Mouse (Mus musculus) neural tube, embryonic 14.5 days (tissue): ENCODE results near the gene Kcnh1. TPM values are rescaled to one million over a fixed set of nuclear protein-coding genes. Genes with fewer than 3 reads are reported as not detected.

Experiments
- ATAC-seq: fragments of 200-750 bp; cut with Nextera tagmentation; 2 replicates; pipeline ENCODE4 v1.8.0; 2017; ENCODE audit warnings: low read depth, mild to moderate bottlenecking, moderate TSS enrichment, moderate library complexity
- H3K27ac ChIP-seq: fragments of 300-500 bp; sonication (generic); 2 replicates; pipeline ENCODE4 v1.5.1; 2014; ENCODE audit warnings: low read depth, mild to moderate bottlenecking, control low read depth, low read length, moderate library complexity, mixed read lengths
- H3K27me3 ChIP-seq: fragments of 300-500 bp; sonication (generic); 2 replicates; pipeline ENCODE4 v1.6.1; 2014; ENCODE audit warnings: low read length; ENCODE audit not compliant: control insufficient read depth, insufficient read depth
- H3K36me3 ChIP-seq: fragments of 300-500 bp; sonication (generic); 2 replicates; pipeline ENCODE4 v1.6.1; 2014; ENCODE audit warnings: low read length, mixed read lengths; ENCODE audit not compliant: control insufficient read depth, insufficient read depth
- H3K4me1 ChIP-seq: fragments of 300-500 bp; sonication (generic); 2 replicates; pipeline ENCODE4 v1.6.1; 2014; ENCODE audit warnings: low read length; ENCODE audit not compliant: control insufficient read depth, insufficient read depth
- H3K4me2 ChIP-seq: fragments of 300-500 bp; sonication (generic); 2 replicates; pipeline ENCODE4 v1.6.1; 2014; ENCODE audit warnings: mild to moderate bottlenecking, low read depth, low read length, control low read depth
- H3K4me3 ChIP-seq: fragments of 300-500 bp; sonication (generic); 2 replicates; pipeline ENCODE4 v1.5.1; 2014; ENCODE audit warnings: low read depth, low read length, control low read depth, mixed read lengths
- H3K9ac ChIP-seq: fragments of 300-500 bp; sonication (generic); replicated peaks from 2 replicates; pipeline ENCODE4 v1.6.1; 2014; ENCODE audit warnings: low read depth, mild to moderate bottlenecking, control low read depth, low read length, mixed read lengths
- H3K9me3 ChIP-seq: fragments of 300-500 bp; sonication (generic); 2 replicates; pipeline ENCODE4 v1.6.1; 2016; ENCODE audit warnings: low read length; ENCODE audit not compliant: control insufficient read depth
- WGBS: fragments of 180-500 bp; shearing (Covaris S2); extraction: QIAGEN DNeasy Blood & Tissue Kit; methylation state at CpG from one replicate; pipeline ENCODE4 v1.1.7; 2014; 5-methylcytosine and 5-hydroxymethylcytosine counted together
- polyA plus RNA-seq: library from polyadenylated mRNA; unstranded; fragments of >200 nt; fragmentation: Nextera tagmentation; extraction: Ambion mirVana; gene quantifications from 2 replicates; pipeline ENCODE4 v1.2.1, GENCODE M21; 2014

Kcnh1 gene
- polyA plus RNA-seq, 1 experiment from 2014 or later: 3.1 TPM

DNA sequence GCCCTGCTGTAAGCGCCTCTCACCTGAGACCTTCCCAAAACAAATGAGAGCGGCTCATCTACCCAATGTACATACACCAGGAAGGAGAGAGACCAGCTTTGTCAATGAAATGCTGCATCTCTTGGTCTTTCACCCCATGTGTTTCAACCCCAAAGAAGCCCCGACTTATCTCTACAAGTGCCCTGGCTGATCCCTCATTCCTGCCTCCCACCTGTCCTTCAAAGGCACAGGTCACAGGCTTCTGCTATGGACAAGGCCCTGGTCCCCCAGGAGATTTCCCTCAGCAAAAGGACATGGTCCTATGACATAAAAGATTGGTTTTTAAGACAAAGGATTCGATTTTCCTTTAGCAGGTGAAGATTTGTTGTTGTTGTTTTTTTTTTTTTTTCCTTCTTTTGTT lies 353.1 kb downstream of the Kcnh1 start:
- Histone ChIP-seq H3K9me3 (no peaks in the 10 kb centered on the region), H3K36me3 (no peaks in the 10 kb centered on the region), H3K4me2 (no peak overlapping the region), H3K9ac (no peak overlapping the region), H3K27ac (no peak overlapping the region), H3K27me3 (no peaks in the 10 kb centered on the region), H3K4me3 (no peak overlapping the region), H3K4me1 (no peaks in the 10 kb centered on the region)
- ATAC-seq: no peak
- 94% methylated on average over 4 of the region's 4 CpGs for WGBS

DNA sequence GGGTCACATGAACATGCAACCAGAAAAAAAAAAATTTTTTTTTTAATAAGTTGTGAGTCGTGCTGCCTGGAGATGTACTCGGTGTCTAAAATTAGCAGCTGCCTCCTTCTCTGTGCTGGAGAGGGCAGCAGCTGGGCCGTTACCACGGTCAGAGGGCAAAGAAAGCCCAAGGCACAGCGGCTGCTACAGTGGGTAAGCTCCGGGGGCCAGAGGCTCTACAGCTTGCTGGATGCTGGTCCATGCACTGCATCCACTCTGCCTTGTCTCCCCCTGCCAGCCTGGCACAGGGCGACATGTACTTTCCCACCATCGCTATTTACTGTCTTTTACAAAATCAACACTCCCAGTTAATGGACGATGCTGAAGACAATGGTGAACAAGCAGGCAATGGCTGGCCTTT lies 353.5 kb downstream of the Kcnh1 start:
- no peaks in the 10 kb centered on the region for H3K27me3 ChIP-seq
- WGBS: 33% methylated on average over 9 of the region's 9 CpGs

DNA sequence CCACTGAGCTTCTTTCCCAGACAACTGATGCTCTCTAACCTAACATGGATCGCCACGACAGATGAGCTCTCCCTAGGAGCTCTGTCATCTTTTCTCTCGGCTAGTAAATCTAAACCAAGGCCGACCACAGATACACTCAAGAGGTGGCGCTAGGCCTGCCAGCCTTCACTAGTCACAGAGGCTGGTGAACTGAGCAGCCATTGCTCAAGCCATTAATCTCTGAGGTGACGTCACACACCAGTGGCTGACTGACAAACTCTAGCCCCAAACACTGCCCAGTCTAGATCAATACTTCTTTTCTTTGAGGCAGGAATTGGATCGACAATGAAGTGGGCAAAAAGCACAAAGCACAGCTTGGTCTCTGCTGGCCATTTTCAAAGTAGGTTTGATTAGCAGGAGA lies 354.3 kb downstream of the Kcnh1 start:
- no peak overlapping the region for H3K4me2 ChIP-seq
- H3K4me1 ChIP-seq: no peaks in the 10 kb centered on the region
- 42% methylated on average over 7 of the region's 7 CpGs for WGBS
- H3K27ac ChIP-seq: no peak overlapping the region
- no peaks in the 10 kb centered on the region for H3K36me3 ChIP-seq
- no peaks in the 10 kb centered on the region for H3K27me3 ChIP-seq
- no peak overlapping the region for H3K4me3 ChIP-seq
- no peaks in the 10 kb centered on the region for H3K9me3 ChIP-seq
- no peak for ATAC-seq
- no peak overlapping the region for H3K9ac ChIP-seq

More for the DNA sequence above, 353.5 kb downstream of the Kcnh1 start:
- no peak overlapping the region for H3K4me2 ChIP-seq
- H3K27ac ChIP-seq: no peak overlapping the region
- H3K9ac ChIP-seq: no peak overlapping the region
- no peak for ATAC-seq
- no peak overlapping the region for H3K4me3 ChIP-seq
- no peaks in the 10 kb centered on the region for H3K9me3 ChIP-seq
- H3K36me3 ChIP-seq: no peaks in the 10 kb centered on the region
- H3K4me1 ChIP-seq: no peaks in the 10 kb centered on the region

DNA sequence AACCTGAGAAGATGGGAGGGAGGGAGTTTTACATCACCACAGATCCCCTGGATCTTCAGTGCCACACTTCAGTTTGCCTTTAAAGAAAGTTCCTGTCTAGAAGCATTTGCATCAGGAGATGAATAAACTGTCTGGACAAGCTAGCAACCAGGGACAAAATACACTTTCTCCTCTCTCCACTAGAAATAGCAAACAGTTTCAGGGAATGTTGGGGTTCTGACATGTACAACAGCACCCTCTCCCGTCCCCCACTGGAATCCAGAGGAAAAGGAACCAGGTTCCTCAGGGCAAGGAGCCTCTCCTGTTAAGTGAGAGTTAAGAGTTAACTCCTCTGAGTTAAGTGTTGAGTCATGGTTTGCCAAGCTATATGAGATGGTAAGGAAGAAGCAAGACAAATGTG lies 356.3 kb downstream of the Kcnh1 start:
- H3K9ac ChIP-seq: no peak overlapping the region
- no peak overlapping the region for H3K4me2 ChIP-seq
- no peak for ATAC-seq
- H3K4me3 ChIP-seq: no peak overlapping the region
- no peaks in the 10 kb centered on the region for H3K4me1 ChIP-seq
- H3K9me3 ChIP-seq: no peaks in the 10 kb centered on the region
- 42% methylated on average over 1 of the region's 1 CpGs for WGBS
- no peaks in the 10 kb centered on the region for H3K36me3 ChIP-seq
- no peaks in the 10 kb centered on the region for H3K27me3 ChIP-seq
- no peak overlapping the region for H3K27ac ChIP-seq

DNA sequence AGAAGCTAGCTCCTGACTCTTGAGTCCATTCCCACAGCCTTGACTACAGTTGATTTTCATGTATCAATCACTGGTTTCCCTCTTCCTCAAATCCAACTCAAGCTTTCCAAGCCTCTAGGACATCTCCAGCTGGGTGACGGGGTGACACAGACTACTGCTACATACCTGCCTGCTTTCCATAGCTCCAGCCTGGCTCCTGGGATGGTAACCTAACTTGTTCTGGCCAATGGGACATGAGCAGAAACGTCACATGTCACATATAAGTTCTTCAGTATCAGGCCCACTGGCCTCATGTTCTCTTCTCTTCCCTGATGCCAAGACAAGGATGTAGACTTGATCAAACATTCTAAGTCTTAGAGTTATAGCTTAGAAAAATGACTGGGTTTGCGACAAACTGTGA lies 360.0 kb downstream of the Kcnh1 start:
- Histone ChIP-seq H3K4me3 (no peak overlapping the region), H3K4me1 (no peaks in the 10 kb centered on the region), H3K9ac (no peak overlapping the region), H3K36me3 (no peaks in the 10 kb centered on the region), H3K4me2 (no peak overlapping the region), H3K27ac (no peak overlapping the region), H3K27me3 (no peaks in the 10 kb centered on the region), H3K9me3 (no peaks in the 10 kb centered on the region)
- ATAC-seq: no peak
- WGBS: 95% methylated on average over 3 of the region's 3 CpGs

DNA sequence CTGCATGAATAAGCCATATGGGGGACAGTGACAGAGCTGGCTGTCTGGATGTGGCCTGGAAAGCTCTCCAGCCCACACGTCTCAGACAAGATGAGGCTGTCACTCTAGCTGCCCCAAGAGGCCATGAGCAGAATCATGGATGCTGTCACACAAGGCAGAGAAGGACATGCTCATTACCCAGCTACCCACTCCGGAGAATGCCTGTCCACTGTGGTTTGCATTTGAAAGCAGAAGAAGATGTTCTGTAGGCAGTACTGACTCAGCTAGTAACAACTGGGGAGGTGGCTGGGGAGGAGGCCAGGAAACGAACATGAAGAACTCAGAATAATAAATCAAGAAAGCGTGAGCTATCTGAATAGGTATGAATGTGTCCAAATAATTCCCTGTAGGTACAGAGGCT lies 364.9 kb downstream of the Kcnh1 start:
- no peak overlapping the region for H3K4me3 ChIP-seq
- no peak overlapping the region for H3K4me2 ChIP-seq
- H3K9me3 ChIP-seq: no peaks in the 10 kb centered on the region
- no peak overlapping the region for H3K27ac ChIP-seq
- 0 out of 2 replicates have a peak, but pooled peaks cover 2% of the 10 kb centered on the region for H3K4me1 ChIP-seq
- 42% methylated on average over 4 of the region's 4 CpGs for WGBS
- no peak for ATAC-seq
- no peaks in the 10 kb centered on the region for H3K36me3 ChIP-seq
- H3K27me3 ChIP-seq: no peaks in the 10 kb centered on the region
- no peak overlapping the region for H3K9ac ChIP-seq

DNA sequence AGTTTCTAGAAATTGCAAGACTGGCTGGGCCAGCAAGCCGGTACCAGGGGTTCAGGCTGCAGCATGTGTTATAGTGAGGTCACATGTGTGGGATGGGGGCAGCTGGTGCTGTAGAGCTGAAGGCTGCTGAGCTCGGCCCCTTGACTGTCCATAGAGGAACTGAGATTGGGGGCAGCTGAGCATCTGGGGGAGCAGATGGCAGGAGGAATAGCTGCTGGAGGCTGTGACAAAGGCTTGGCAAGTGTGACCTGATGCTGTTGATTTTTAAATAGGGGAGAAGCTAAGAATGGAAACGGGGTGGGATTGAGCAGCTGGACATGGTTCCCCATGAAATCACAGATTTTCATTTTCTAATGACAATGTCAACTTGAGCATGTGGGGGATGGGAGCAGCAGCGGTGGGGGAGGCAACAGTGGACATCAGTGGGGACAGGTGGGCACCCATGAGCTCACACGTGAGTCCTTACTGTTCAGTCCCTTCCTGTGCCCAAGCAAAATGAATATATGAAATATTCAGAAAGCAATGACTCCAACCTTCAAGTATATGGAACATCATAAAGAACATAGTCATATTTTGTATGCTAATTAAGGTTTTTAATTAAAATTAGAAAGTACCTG lies 367.5 kb downstream of the Kcnh1 start:
- ATAC-seq: peak; percentile 56; the same call in 1 of the 2 replicates
- H3K9me3 ChIP-seq: no peaks in the 10 kb centered on the region
- no peak overlapping the region for H3K4me3 ChIP-seq
- H3K27me3 ChIP-seq: no peaks in the 10 kb centered on the region
- H3K36me3 ChIP-seq: no peaks in the 10 kb centered on the region
- no peak overlapping the region for H3K27ac ChIP-seq
- WGBS: 28% methylated on average over 5 of the region's 5 CpGs
- no peak overlapping the region for H3K9ac ChIP-seq
- no peak overlapping the region for H3K4me2 ChIP-seq
- 0 out of 2 replicates have a peak, but pooled peaks cover 2% of the 10 kb centered on the region for H3K4me1 ChIP-seq

DNA sequence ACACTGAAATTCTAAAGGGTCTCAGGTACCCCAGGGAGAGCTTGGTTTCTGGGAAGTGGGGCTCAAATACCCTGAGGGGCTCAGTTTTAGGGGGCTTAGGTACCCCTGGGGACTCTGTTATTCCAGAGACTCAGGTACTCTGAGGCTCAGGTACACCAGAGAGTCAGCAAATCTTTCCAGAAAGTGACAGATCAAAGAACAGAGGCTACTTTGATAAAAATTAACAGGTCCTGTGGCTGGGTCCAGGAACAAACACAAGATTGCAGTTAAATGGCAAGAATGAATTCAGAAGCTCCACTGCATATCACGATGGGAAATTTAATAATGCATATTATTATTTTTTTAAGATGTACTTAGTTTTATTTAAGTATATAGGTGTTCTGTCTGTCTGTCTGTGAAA lies 368.8 kb downstream of the Kcnh1 start:
- Histone ChIP-seq H3K27me3 (no peaks in the 10 kb centered on the region), H3K4me3 (no peak overlapping the region), H3K9me3 (no peaks in the 10 kb centered on the region), H3K9ac (no peak overlapping the region), H3K36me3 (no peaks in the 10 kb centered on the region), H3K27ac (no peak overlapping the region), H3K4me1 (0 out of 2 replicates have a peak, but pooled peaks cover 2% of the 10 kb centered on the region), H3K4me2 (no peak overlapping the region)
- no peak for ATAC-seq
- WGBS: 92% methylated on average over 1 of the region's 1 CpGs
